Mouse (Mus musculus): ENCODE measurements at regions not wholly inside any gene's neighbourhood (a gene's known extent, or its start where the extent isn't known, plus 50 kb on each side); places are given as distances from the start of the nearest gene placed in this dataset.

DNA sequence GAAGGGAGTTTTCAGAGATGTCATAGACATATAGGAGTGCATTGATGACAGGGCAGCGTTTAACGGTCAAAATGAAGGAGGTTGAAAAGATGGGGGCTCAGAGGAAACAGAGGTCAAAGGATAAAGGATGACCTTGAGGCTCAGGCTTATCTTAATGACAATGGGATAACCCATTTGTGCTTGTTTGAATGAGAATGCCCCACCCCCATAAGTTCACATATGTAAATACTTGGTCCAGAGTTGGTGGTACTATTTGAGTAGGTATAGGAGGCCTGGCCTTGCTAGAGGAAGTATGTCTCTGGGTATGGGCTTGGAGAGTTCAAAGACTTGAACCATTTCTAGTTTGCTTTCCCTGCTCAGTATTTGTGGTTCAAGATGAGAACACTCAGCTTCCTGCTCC, 237.4 kb upstream of the Fbxl7 start:
- TF ChIP-seq CTCF (IDR thresholded peaks at IDR 0.05; ENCODE audit: low read depth, low read length) (no peak), POLR2A (IDR thresholded peaks at IDR 0.05; ENCODE audit: extremely low read depth, insufficient read depth, low read length) (no peak)
